16 mouse cellular contexts compared by ENCODE assay signal in the genomic region with DNA sequence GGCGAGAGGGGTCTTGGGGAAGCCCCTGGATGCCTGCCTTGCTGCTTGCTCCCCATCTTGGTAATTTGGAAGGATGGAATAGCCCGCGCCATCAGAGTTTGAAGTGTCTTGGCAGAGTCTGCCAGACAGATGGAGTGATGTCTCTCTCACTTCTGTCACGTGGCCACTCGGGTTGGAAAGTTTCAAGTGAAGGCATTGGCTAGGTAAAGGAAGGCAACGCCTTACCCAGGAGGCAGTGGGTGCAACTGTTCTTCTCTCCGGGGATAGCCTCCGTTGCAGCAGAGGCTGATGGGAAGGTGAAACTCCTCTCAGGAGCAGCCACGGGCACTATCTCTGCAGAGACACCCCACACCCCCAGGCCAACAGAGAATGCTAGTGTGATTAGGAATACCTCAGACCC. TPM values are rescaled to one million over a fixed set of nuclear protein-coding genes. Genes with fewer than 3 reads are reported as not detected.
DNase-seq lines count a peak whose midpoint lies in the region; ATAC-seq and TF ChIP-seq lines count a peak whose summit lies in the region.
"Had no signal": no experiment of that assay in that cellular context is flagged by ENCODE, and none has a peak within 500 bp of the region (broad histone marks: within the 10 kb centered on the region; RNA-seq: fewer than 3 reads in every experiment).

No protein-coding gene starts in this region.

- H3K4me3 ChIP-seq in ES-Bruce4 (ENCODE audit: low read depth, low read length): no peak overlapping the region
- H3K4me3 ChIP-seq: embryonic facial prominence, embryonic 12.5 days; heart, embryonic 15.5 days; hindbrain, embryonic 13.5 days; left cerebral cortex, adult 2 months had no signal

- H3K36me3 ChIP-seq in ES-Bruce4 (ENCODE audit: control insufficient read depth, insufficient read depth, low read length, poor library complexity, severe bottlenecking): no peaks in the 10 kb centered on the region
- H3K36me3 ChIP-seq: embryonic facial prominence, embryonic 12.5 days; heart, embryonic 15.5 days; hindbrain, embryonic 13.5 days had no signal

- no peaks in the 10 kb centered on the region for H3K4me1 ChIP-seq in ES-Bruce4 (ENCODE audit: control insufficient read depth, insufficient read depth, low read length)
- H3K4me1 ChIP-seq: embryonic facial prominence, embryonic 12.5 days; heart, embryonic 15.5 days; hindbrain, embryonic 13.5 days had no signal

- H3K27me3 ChIP-seq in ES-Bruce4 (ENCODE audit: control insufficient read depth, insufficient read depth, low read length, poor library complexity, severe bottlenecking): no peaks in the 10 kb centered on the region
- H3K27me3 ChIP-seq: embryonic facial prominence, embryonic 12.5 days had no signal

- H3K9ac ChIP-seq in ES-Bruce4 (ENCODE audit: low read depth, poor library complexity, severe bottlenecking): no peak overlapping the region
- H3K9ac ChIP-seq: embryonic facial prominence, embryonic 12.5 days; heart, embryonic 15.5 days; hindbrain, embryonic 13.5 days had no signal

- TF ChIP-seq CTCF in ES-Bruce4 (IDR thresholded peaks at IDR 0.05; ENCODE audit: low read depth, low read length): no peak

- H3K9me3 ChIP-seq in ES-Bruce4 (replicated peaks; ENCODE audit: control insufficient read depth, insufficient read depth, low read length, poor library complexity, severe bottlenecking): no peaks in the 10 kb centered on the region
- H3K9me3 ChIP-seq: embryonic facial prominence, embryonic 12.5 days; heart, embryonic 15.5 days; hindbrain, embryonic 13.5 days had no signal

- no peak overlapping the region for H3K27ac ChIP-seq in ES-Bruce4 (ENCODE audit: insufficient read depth, low read length)
- H3K27ac ChIP-seq: embryonic facial prominence, embryonic 12.5 days; heart, embryonic 15.5 days; hindbrain, embryonic 13.5 days; left cerebral cortex, adult 2 months had no signal

- ATAC-seq in cerebellum, adult (ENCODE audit: insufficient number of reproducible peaks, low FRiP score, low TSS enrichment): no peak

- no peak for TF ChIP-seq POLR2A in ES-Bruce4 (IDR thresholded peaks at IDR 0.05; ENCODE audit: insufficient read depth, low read length)

- peak; percentile 45 for DNase-seq in cerebellum, adult 11 months
- DNase-seq in left cerebral cortex, postnatal 4 days: peak; percentile 51
- no peak for DNase-seq in left cerebral cortex, adult 8-10 months (ENCODE audit: low spot score in 2 of 2)
- DNase-seq in cerebellum, adult 9-11 months: peak; percentile 66
- no peak for DNase-seq in T-cell, adult 2 months (ENCODE audit: low spot score)
- no peak for DNase-seq in kidney, postnatal 10 days
- DNase-seq: adrenal gland, postnatal 14 days; kidney, adult 11 months; thymus, postnatal 36 days had no signal

- TF ChIP-seq EP300 in ES-Bruce4 (IDR thresholded peaks at IDR 0.05; ENCODE audit: insufficient read depth, low read depth, low read length): 0 out of 2 replicates have a peak, but pooled peaks have one; percentile 20

- intact Hi-C loops in left cerebral cortex, postnatal 4 days (cut with DNase I): no loop called here

RNA-seq across cellular contexts. Expression of a gene that starts 5.0 kb away (rescaled TPM):
- not detected for total RNA-seq in left cerebral cortex, postnatal 4 days (2021)
- total RNA-seq in left cerebral cortex, adult 8-10 months (2022): under 1 TPM in 1 of 4 experiments, not detected in 3; 0.40 TPM
- 3.2 and 3.8 TPM in 2 replicates for polyA plus RNA-seq in ES-Bruce4 (2011; ENCODE audit: insufficient read depth, insufficient read length, low read depth, missing spikeins)
- total RNA-seq: left cerebral cortex, adult 2 months had no signal

RNA-seq across cellular contexts. Expression of a gene that starts 10.0 kb away (rescaled TPM):
- 10 to 100 TPM; 14.6 to 14.8 TPM for total RNA-seq in left cerebral cortex, postnatal 4 days (2021)
- 1 to 10 TPM; 7.4 to 9.9 (median 8.8) TPM for total RNA-seq in left cerebral cortex, adult 8-10 months (2022)
- 36.5 and 40.2 TPM in 2 replicates for polyA plus RNA-seq in ES-Bruce4 (2011; ENCODE audit: insufficient read depth, insufficient read length, low read depth, missing spikeins)

RNA-seq across cellular contexts. Expression of a gene that starts 11.9 kb away (rescaled TPM):
- not detected for total RNA-seq in left cerebral cortex, postnatal 4 days (2021)
- not detected for total RNA-seq in left cerebral cortex, adult 8-10 months (2022)
- not detected in 2 replicates for polyA plus RNA-seq in ES-Bruce4 (2011; ENCODE audit: insufficient read depth, insufficient read length, low read depth, missing spikeins)
- total RNA-seq: left cerebral cortex, adult 2 months had no signal
- polyA plus RNA-seq: embryonic facial prominence, embryonic 12.5 days; heart, embryonic 15.5 days; hindbrain, embryonic 13.5 days had no signal

RNA-seq across cellular contexts. Expression of a gene that starts 22.3 kb away (rescaled TPM):
- total RNA-seq in left cerebral cortex, postnatal 4 days (2021): not detected
- not detected for total RNA-seq in left cerebral cortex, adult 8-10 months (2022)
- not detected in 2 replicates for polyA plus RNA-seq in ES-Bruce4 (2011; ENCODE audit: insufficient read depth, insufficient read length, low read depth, missing spikeins)
- total RNA-seq: gastrocnemius, postnatal 4 days; left cerebral cortex, adult 2 months had no signal
- polyA plus RNA-seq: heart, embryonic 15.5 days; hindbrain, embryonic 13.5 days had no signal

RNA-seq across cellular contexts. Expression of a gene that starts 31.1 kb away (rescaled TPM):
- not detected for total RNA-seq in left cerebral cortex, postnatal 4 days (2021)
- total RNA-seq in left cerebral cortex, adult 8-10 months (2022): not detected
- polyA plus RNA-seq in ES-Bruce4 (2011; ENCODE audit: insufficient read depth, insufficient read length, low read depth, missing spikeins): not detected in 2 replicates
- total RNA-seq: gastrocnemius, postnatal 4 days; left cerebral cortex, adult 2 months had no signal
- polyA plus RNA-seq: embryonic facial prominence, embryonic 12.5 days; heart, embryonic 15.5 days; hindbrain, embryonic 13.5 days had no signal

Comparison
In these comparisons a context has a peak if more than half of its experiments do, and no peak if none do; other contexts are left out.
1. DNase-seq: peak in cerebellum, adult 11 months (single experiment), left cerebral cortex, postnatal 4 days (single experiment) and cerebellum, adult 9-11 months (single experiment); none in left cerebral cortex, adult 8-10 months (0 of 2), T-cell, adult 2 months (single experiment) and kidney, postnatal 10 days (single experiment).